Mouse (Mus musculus) E14TG2a.4 (cell line): ENCODE data around the gene Gm37240.

Experiments used
- H3K27me3 ChIP-seq: 2 replicates; pipeline ENCODE4 v1.6.1; 2014; ENCODE audit warnings: low read length, control low read depth; ENCODE audit not compliant: insufficient read depth
- H3K36me3 ChIP-seq: 2 replicates; pipeline ENCODE4 v1.6.1; 2014; ENCODE audit warnings: low read length, control low read depth; ENCODE audit not compliant: insufficient read depth
- H3K4me1 ChIP-seq: replicated peaks from 2 replicates; pipeline ENCODE4 v1.6.1; 2014; ENCODE audit warnings: low read depth, low read length, control low read depth
- H3K4me3 ChIP-seq: replicated peaks from 2 replicates; pipeline ENCODE4 v1.5.1; 2014; ENCODE audit warnings: mild to moderate bottlenecking, low read length
- H3K9me3 ChIP-seq: 2 replicates; pipeline ENCODE4 v1.6.1; 2014; ENCODE audit warnings: low read length, control low read depth
- CTCF ChIP-seq: conservative IDR thresholded peaks from 2 replicates; pipeline ENCODE4 v1.5.1; 2014; ENCODE audit warnings: low read length
- NANOG ChIP-seq: IDR thresholded peaks from 2 replicates; pipeline ENCODE4 v1.6.1; 2014; ENCODE audit warnings: borderline replicate concordance, low read length, mixed read lengths
- POU5F1 ChIP-seq: IDR thresholded peaks from 2 replicates; pipeline ENCODE4 v1.6.1; 2014; ENCODE audit warnings: low read length, borderline replicate concordance

The Gm37240 gene

GRCm38 (mm10) chr3:84474398-84474797 is 1412.9 kb downstream of the Gm37240 start:
- Histone ChIP-seq H3K4me1 (peaks cover 8% of the 10 kb centered on the region; the same call in 1 of the 2 replicates), H3K4me3 (no peak overlapping the region), H3K9me3 (peaks cover 8% of the 10 kb centered on the region), H3K36me3 (no peaks in the 10 kb centered on the region), H3K27me3 (peaks cover 56% of the 10 kb centered on the region)
- TF ChIP-seq NANOG (no peak), CTCF (no peak), POU5F1 (no peak)

DNA sequence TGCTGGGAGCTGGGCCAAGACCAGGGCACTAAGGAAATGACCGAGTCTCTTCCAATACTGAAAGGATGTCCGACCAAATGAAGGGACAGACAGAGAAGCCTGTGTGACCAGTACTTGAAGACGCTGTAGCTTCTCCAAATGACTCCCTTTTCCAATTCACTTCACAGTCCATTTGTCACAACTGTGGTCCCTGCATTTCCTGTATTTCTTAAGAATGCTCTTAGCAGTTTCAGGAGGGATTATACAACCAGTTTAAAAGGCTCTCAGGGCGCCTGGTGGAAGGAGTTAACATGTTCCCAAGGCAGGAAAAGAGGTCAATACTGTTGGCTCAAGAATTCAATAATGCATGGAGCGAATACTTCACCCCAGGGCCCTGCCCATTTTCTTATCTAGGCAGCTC is 1414.4 kb downstream of the Gm37240 start:
- Histone ChIP-seq H3K27me3 (peaks cover 44% of the 10 kb centered on the region), H3K4me3 (no peak overlapping the region), H3K9me3 (peaks cover 8% of the 10 kb centered on the region), H3K4me1 (no peaks in the 10 kb centered on the region), H3K36me3 (no peaks in the 10 kb centered on the region)
- no peak for TF ChIP-seq NANOG
- TF ChIP-seq CTCF, result no peak
- TF ChIP-seq POU5F1, result no peak

GRCm38 (mm10) chr3:84472527-84472926 is 1414.8 kb downstream of the Gm37240 start:
- no peaks in the 10 kb centered on the region for H3K36me3 ChIP-seq
- peaks cover 39% of the 10 kb centered on the region for H3K27me3 ChIP-seq
- H3K9me3 ChIP-seq, result peaks cover 8% of the 10 kb centered on the region
- H3K4me1 ChIP-seq, result no peaks in the 10 kb centered on the region
- no peak overlapping the region for H3K4me3 ChIP-seq
- TF ChIP-seq CTCF (no peak), POU5F1 (no peak), NANOG (no peak)

DNA sequence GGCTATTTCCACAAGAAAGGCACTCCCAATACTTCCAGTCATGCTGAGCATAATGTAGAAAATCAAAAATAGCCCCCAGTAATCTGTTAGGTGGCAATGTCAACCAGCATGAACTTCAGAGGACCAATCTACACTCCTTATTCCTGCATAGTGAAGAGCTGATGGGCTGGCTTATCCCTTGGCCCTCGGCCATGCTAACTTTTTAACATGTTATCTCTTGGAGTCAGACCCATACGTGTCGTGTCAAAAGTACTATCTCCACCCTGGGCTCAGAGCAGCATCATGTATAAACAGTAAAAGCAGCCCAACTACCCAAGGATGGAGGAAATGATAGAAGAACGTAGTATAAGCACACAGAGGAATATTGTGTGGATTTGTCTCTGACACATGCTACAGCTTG is 1416.2 kb downstream of the Gm37240 start:
- peaks cover 28% of the 10 kb centered on the region for H3K27me3 ChIP-seq
- H3K4me1 ChIP-seq, result no peaks in the 10 kb centered on the region
- TF ChIP-seq CTCF, result no peak
- no peak for TF ChIP-seq POU5F1
- TF ChIP-seq NANOG, result no peak
- H3K9me3 ChIP-seq, result peaks cover 8% of the 10 kb centered on the region
- no peak overlapping the region for H3K4me3 ChIP-seq
- no peaks in the 10 kb centered on the region for H3K36me3 ChIP-seq

- TF ChIP-seq POU5F1 (no peak), NANOG (no peak), CTCF (no peak)
- peaks cover 9% of the 10 kb centered on the region for H3K4me1 ChIP-seq
These were observed 1419.2 kb downstream of the Gm37240 start for GRCm38 (mm10) chr3:84468111-84468453.

GRCm38 (mm10) chr3:84467419-84468110 is 1419.8 kb downstream of the Gm37240 start:
- H3K4me3 ChIP-seq, result no peak overlapping the region
- TF ChIP-seq CTCF, result no peak
- TF ChIP-seq POU5F1, result no peak
- TF ChIP-seq NANOG, result no peak
- peaks cover 10% of the 10 kb centered on the region for H3K4me1 ChIP-seq
- no peaks in the 10 kb centered on the region for H3K36me3 ChIP-seq
- peaks cover 3% of the 10 kb centered on the region; the same call in 1 of the 2 replicates for H3K27me3 ChIP-seq
- H3K9me3 ChIP-seq, result no peaks in the 10 kb centered on the region

More at GRCm38 (mm10) chr3:84468111-84468453, 1419.2 kb downstream of the Gm37240 start:
- Histone ChIP-seq H3K9me3 (0 out of 2 replicates have a peak, but pooled peaks cover under 1% of the 10 kb centered on the region), H3K36me3 (no peaks in the 10 kb centered on the region), H3K4me3 (no peak overlapping the region), H3K27me3 (peaks cover 4% of the 10 kb centered on the region; the same call in 1 of the 2 replicates)

- Histone ChIP-seq H3K4me1 (peaks cover 25% of the 10 kb centered on the region), H3K36me3 (no peaks in the 10 kb centered on the region), H3K9me3 (no peaks in the 10 kb centered on the region), H3K4me3 (no peak overlapping the region), H3K27me3 (0 out of 2 replicates have a peak, but pooled peaks cover 2% of the 10 kb centered on the region)
- TF ChIP-seq NANOG (no peak), CTCF (no peak), POU5F1 (no peak)
These were observed 1421.4 kb downstream of the Gm37240 start for GRCm38 (mm10) chr3:84465822-84466500.

DNA sequence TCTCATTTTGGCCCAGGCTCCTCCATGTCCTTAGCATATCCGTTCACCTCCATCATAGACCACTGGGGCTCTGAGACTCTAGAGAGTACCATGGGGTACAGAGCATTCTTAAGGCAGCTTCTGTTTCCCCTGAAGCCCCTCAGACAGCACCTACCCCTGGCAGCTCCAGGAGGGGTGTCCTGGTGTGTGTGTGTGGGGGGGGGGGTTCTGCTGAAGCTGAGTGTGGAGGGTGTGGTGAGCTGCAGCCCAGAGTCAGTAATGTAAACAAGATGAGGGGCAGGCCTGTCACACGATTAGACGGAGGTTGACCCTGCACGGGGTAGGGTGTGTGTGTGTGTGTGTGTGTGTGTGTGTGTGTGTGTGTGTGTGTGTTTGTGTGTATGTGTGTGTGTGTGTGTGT is 1425.6 kb downstream of the Gm37240 start:
- Histone ChIP-seq H3K9me3 (no peaks in the 10 kb centered on the region), H3K4me3 (no peak overlapping the region), H3K27me3 (no peaks in the 10 kb centered on the region), H3K4me1 (peaks cover 43% of the 10 kb centered on the region), H3K36me3 (no peaks in the 10 kb centered on the region)
- TF ChIP-seq NANOG (no peak), POU5F1 (no peak), CTCF (no peak)

DNA sequence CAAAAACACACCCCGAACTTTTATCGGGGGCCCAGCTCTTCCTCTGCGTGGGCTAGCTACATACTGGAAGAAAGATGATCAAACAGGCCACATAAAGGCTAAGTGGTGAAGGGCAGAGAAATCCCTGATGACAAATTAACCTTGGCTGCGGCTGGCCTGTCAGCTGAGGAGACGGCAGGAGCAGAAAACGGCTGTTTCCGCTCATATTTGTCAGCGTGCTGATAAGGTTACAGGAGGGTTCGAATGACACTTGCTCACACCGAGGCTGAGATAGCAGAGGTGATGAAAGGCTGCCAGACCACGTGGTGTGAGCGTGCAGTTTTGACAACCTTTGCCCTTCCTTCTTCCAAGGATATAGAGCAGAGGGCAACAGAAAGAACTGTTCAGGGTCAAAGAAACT is 1426.4 kb downstream of the Gm37240 start:
- Histone ChIP-seq H3K4me1 (peaks cover 43% of the 10 kb centered on the region), H3K27me3 (no peaks in the 10 kb centered on the region), H3K9me3 (no peaks in the 10 kb centered on the region), H3K4me3 (no peak overlapping the region), H3K36me3 (no peaks in the 10 kb centered on the region)
- TF ChIP-seq NANOG, result no peak
- no peak for TF ChIP-seq CTCF
- TF ChIP-seq POU5F1, result no peak
